22 mouse cellular contexts compared by ENCODE assay signal in genomic region chr9:113267696-113268095, GRCm38 (mm10).
DNase-seq lines count a peak whose midpoint lies in the region; ATAC-seq and TF ChIP-seq lines count a peak whose summit lies in the region.
"Had no signal": no experiment of that assay in that cellular context is flagged by ENCODE, and none has a peak within 500 bp of the region (broad histone marks: within the 10 kb centered on the region; RNA-seq: fewer than 3 reads in every experiment).

No protein-coding gene starts in this region.

- H3K9ac ChIP-seq in hindbrain, embryonic 13.5 days = no peak overlapping the region
- no peak overlapping the region for H3K9ac ChIP-seq in hindbrain, embryonic 11.5 days (ENCODE audit: low read depth, low read length)
- no peak overlapping the region for H3K9ac ChIP-seq in midbrain, embryonic 14.5 days (replicated peaks; ENCODE audit: low read length)
- H3K9ac ChIP-seq in midbrain, embryonic 11.5 days (ENCODE audit: low read length) = no peak overlapping the region
- H3K9ac ChIP-seq: embryonic facial prominence, embryonic 13.5 days; heart, embryonic 15.5 days had no signal

- no peaks in the 10 kb centered on the region for H3K27me3 ChIP-seq in hindbrain, embryonic 13.5 days
- H3K27me3 ChIP-seq in hindbrain, embryonic 11.5 days (ENCODE audit: control insufficient read depth, insufficient read depth, low read length) = no peaks in the 10 kb centered on the region
- no peaks in the 10 kb centered on the region for H3K27me3 ChIP-seq in midbrain, embryonic 14.5 days (ENCODE audit: control insufficient read depth, insufficient read depth, low read length)
- no peaks in the 10 kb centered on the region for H3K27me3 ChIP-seq in midbrain, embryonic 11.5 days (ENCODE audit: control insufficient read depth, insufficient read depth, low read length)
- H3K27me3 ChIP-seq: CH12.LX; embryonic facial prominence, embryonic 13.5 days; heart, embryonic 15.5 days; Patski had no signal

- H3K9me3 ChIP-seq in hindbrain, embryonic 13.5 days = no peaks in the 10 kb centered on the region
- no peaks in the 10 kb centered on the region for H3K9me3 ChIP-seq in hindbrain, embryonic 11.5 days (ENCODE audit: control insufficient read depth, low read length)
- no peaks in the 10 kb centered on the region for H3K9me3 ChIP-seq in midbrain, embryonic 14.5 days (ENCODE audit: control insufficient read depth, low read length)
- no peaks in the 10 kb centered on the region for H3K9me3 ChIP-seq in midbrain, embryonic 11.5 days (ENCODE audit: control insufficient read depth, low read length)
- H3K9me3 ChIP-seq: embryonic facial prominence, embryonic 13.5 days; heart, embryonic 15.5 days had no signal

- no peak for TF ChIP-seq CTCF in brain, embryonic 14.5 days (IDR thresholded peaks at IDR 0.05; ENCODE audit: borderline replicate concordance, extremely low read depth, insufficient read depth, insufficient read length)

- ATAC-seq in hindbrain, embryonic 13.5 days (ENCODE audit: low FRiP score) = no peak
- ATAC-seq in hindbrain, embryonic 11.5 days (ENCODE audit: low FRiP score) = no peak
- no peak for ATAC-seq in midbrain, embryonic 14.5 days (ENCODE audit: low FRiP score, low TSS enrichment)
- ATAC-seq in midbrain, embryonic 11.5 days (ENCODE audit: low FRiP score) = no peak
- ATAC-seq: activated CD4-positive, CD25-positive, alpha-beta regulatory T cell, adult 4 months; forebrain, embryonic 14.5 days; hindbrain, embryonic 16.5 days; Patski had no signal

- TF ChIP-seq POLR2A in brain, embryonic 14.5 days (IDR thresholded peaks at IDR 0.05; ENCODE audit: borderline replicate concordance, extremely low read depth, insufficient read depth, insufficient read length, poor library complexity, severe bottlenecking) = no peak

- WGBS in hindbrain, embryonic 13.5 days = 80% methylated on average over 8 of the region's 8 CpGs
- 88% methylated on average over 8 of the region's 8 CpGs for WGBS in hindbrain, embryonic 11.5 days
- WGBS in midbrain, embryonic 14.5 days = 68% methylated on average over 8 of the region's 8 CpGs
- 84% methylated on average over 8 of the region's 8 CpGs for WGBS in midbrain, embryonic 11.5 days

- H3K4me2 ChIP-seq in hindbrain, embryonic 13.5 days = no peak overlapping the region
- no peak overlapping the region for H3K4me2 ChIP-seq in hindbrain, embryonic 11.5 days (replicated peaks; ENCODE audit: low read depth, low read length)
- H3K4me2 ChIP-seq in midbrain, embryonic 14.5 days (ENCODE audit: low read length) = no peak overlapping the region
- no peak overlapping the region for H3K4me2 ChIP-seq in midbrain, embryonic 11.5 days
- H3K4me2 ChIP-seq: embryonic facial prominence, embryonic 13.5 days; heart, embryonic 11.5 days; heart, embryonic 15.5 days had no signal

- no peak overlapping the region for H3K4me3 ChIP-seq in hindbrain, embryonic 13.5 days
- H3K4me3 ChIP-seq in hindbrain, embryonic 11.5 days (ENCODE audit: low read depth, low read length) = no peak overlapping the region
- H3K4me3 ChIP-seq in midbrain, embryonic 14.5 days (replicated peaks; ENCODE audit: low read depth, low read length) = no peak overlapping the region
- H3K4me3 ChIP-seq in midbrain, embryonic 11.5 days (ENCODE audit: low read depth, low read length) = no peak overlapping the region
- H3K4me3 ChIP-seq: embryonic facial prominence, embryonic 13.5 days; gastrocnemius, adult 2 months; heart, embryonic 15.5 days had no signal

- H3K36me3 ChIP-seq in hindbrain, embryonic 13.5 days = no peaks in the 10 kb centered on the region
- no peaks in the 10 kb centered on the region for H3K36me3 ChIP-seq in hindbrain, embryonic 11.5 days (ENCODE audit: control insufficient read depth, insufficient read depth, low read length)
- H3K36me3 ChIP-seq in midbrain, embryonic 14.5 days (ENCODE audit: control insufficient read depth, insufficient read depth, low read length) = no peaks in the 10 kb centered on the region
- H3K36me3 ChIP-seq in midbrain, embryonic 11.5 days (ENCODE audit: control insufficient read depth, insufficient read depth, low read length) = no peaks in the 10 kb centered on the region
- H3K36me3 ChIP-seq: embryonic facial prominence, embryonic 13.5 days; heart, embryonic 15.5 days had no signal

- H3K4me1 ChIP-seq in hindbrain, embryonic 13.5 days (replicated peaks) = peaks cover 6% of the 10 kb centered on the region; the same call in 1 of the 2 replicates
- H3K4me1 ChIP-seq in hindbrain, embryonic 11.5 days (replicated peaks; ENCODE audit: control insufficient read depth, insufficient read depth, low read length) = no peaks in the 10 kb centered on the region
- no peaks in the 10 kb centered on the region for H3K4me1 ChIP-seq in midbrain, embryonic 14.5 days (ENCODE audit: control insufficient read depth, insufficient read depth, low read length)
- H3K4me1 ChIP-seq in midbrain, embryonic 11.5 days (ENCODE audit: control insufficient read depth, insufficient read depth, low read length) = no peaks in the 10 kb centered on the region
- H3K4me1 ChIP-seq: embryonic facial prominence, embryonic 13.5 days; heart, embryonic 15.5 days had no signal

- H3K27ac ChIP-seq in hindbrain, embryonic 13.5 days = 0 out of 2 replicates have a peak overlapping the region, but pooled peaks have one; percentile 8
- H3K27ac ChIP-seq in hindbrain, embryonic 11.5 days (ENCODE audit: low read depth, low read length) = no peak overlapping the region
- peak overlapping the region; percentile 49; the same call in 1 of the 2 replicates for H3K27ac ChIP-seq in midbrain, embryonic 14.5 days (replicated peaks; ENCODE audit: low read depth, low read length)
- H3K27ac ChIP-seq in midbrain, embryonic 11.5 days (ENCODE audit: low read depth, low read length) = no peak overlapping the region
- H3K27ac ChIP-seq: embryonic facial prominence, embryonic 13.5 days; gastrocnemius, adult 2 months; heart, embryonic 15.5 days had no signal

- DNase-seq in hindbrain, embryonic 11.5 days (ENCODE audit: low spot score) = no peak
- peak; percentile 62 for DNase-seq in midbrain, embryonic 14.5 days
- DNase-seq in midbrain, embryonic 11.5 days (ENCODE audit: low spot score, missing footprints) = no peak
- peak; percentile 69 for DNase-seq in brain, embryonic 14.5 days (ENCODE audit: low read depth)
- no peak for DNase-seq in gastrocnemius, postnatal 4 days (ENCODE audit: low spot score in 2 of 2)
- DNase-seq: adrenal gland, postnatal 25 days; cerebellum, adult 11 months; cerebellum, adult 8-10 months; cerebellum, postnatal 14 days; gastrocnemius, adult 2 months; gastrocnemius, postnatal 25 days; heart, adult 18-20 months; heart, postnatal 14 days had no signal

Comparison
In these comparisons a context has a peak if more than half of its experiments do, and no peak if none do; other contexts are left out.
1. H3K27ac ChIP-seq: peak in hindbrain, embryonic 13.5 days (single experiment) and midbrain, embryonic 14.5 days (single experiment); none in hindbrain, embryonic 11.5 days (single experiment) and midbrain, embryonic 11.5 days (single experiment).
2. DNase-seq: peak in midbrain, embryonic 14.5 days (single experiment) and brain, embryonic 14.5 days (single experiment); none in hindbrain, embryonic 11.5 days (single experiment), midbrain, embryonic 11.5 days (single experiment) and gastrocnemius, postnatal 4 days (0 of 2).